Mouse (Mus musculus): ENCODE results near the gene Sall4. TPM values are rescaled to one million over a fixed set of nuclear protein-coding genes. Genes with fewer than 3 reads are reported as not detected.

Sall4 gene
- polyA plus RNA-seq, 1 experiment from 2014 or later: 0.88 TPM

DNA sequence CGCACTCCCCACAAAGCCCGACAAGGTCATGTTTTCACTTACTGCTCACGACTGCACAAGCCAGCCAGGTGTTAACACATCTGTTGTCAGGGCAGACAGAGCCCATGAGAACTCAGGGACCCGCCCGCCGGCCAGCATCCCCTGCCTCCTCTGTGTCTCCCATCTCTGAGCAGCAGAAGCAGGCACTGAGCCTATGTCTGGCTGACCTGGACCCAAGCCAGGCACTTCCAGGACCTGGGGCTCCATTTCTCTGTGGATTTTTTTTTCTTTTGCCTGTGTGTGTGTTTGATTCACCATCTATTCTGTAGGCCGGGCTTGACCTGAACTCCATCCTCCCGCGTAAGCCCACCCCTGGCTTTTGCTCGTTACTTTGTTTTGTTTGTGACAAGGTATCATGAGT, 49.0 kb downstream of the Sall4 start:
- H3K9ac ChIP-seq (replicated peaks): no peak overlapping the region
- no peaks in the 10 kb centered on the region for H3K27me3 ChIP-seq
- H3K4me3 ChIP-seq: no peak overlapping the region
- 0 out of 2 replicates have a peak, but pooled peaks have one; percentile 29 for ATAC-seq (replicated peaks)
- no peaks in the 10 kb centered on the region for H3K36me3 ChIP-seq
- H3K9me3 ChIP-seq: no peaks in the 10 kb centered on the region
- no peak overlapping the region for H3K4me2 ChIP-seq (replicated peaks)
- peaks cover 10% of the 10 kb centered on the region for H3K4me1 ChIP-seq
- WGBS: 77% methylated on average over 10 of the region's 10 CpGs
- no peak overlapping the region for H3K27ac ChIP-seq (replicated peaks)

DNA sequence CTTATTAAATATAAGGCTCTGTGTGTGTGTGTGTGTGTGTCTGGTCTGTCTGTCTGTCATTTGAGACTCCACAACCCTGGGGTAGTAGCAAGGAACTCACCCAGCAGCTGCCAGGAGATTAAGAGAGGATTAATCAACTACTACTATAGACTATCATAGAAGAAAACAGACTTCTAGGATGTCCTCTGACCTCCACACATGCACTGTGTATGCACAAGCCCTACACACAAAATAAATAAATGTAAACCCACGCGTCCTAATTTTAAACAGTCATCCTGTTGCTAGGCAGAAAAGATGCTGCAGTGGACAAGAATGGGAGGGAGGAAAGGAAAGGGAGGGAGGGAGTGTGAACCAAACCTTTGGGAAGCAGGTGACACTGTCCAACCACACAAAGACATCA, 49.5 kb downstream of the Sall4 start:
- H3K4me1 ChIP-seq: peaks cover 10% of the 10 kb centered on the region
- no peaks in the 10 kb centered on the region for H3K9me3 ChIP-seq
- no peak overlapping the region for H3K27ac ChIP-seq (replicated peaks)
- WGBS: 85% methylated on average over 2 of the region's 2 CpGs
- H3K4me3 ChIP-seq: no peak overlapping the region
- no peak overlapping the region for H3K9ac ChIP-seq (replicated peaks)
- ATAC-seq (replicated peaks): no peak
- H3K27me3 ChIP-seq: no peaks in the 10 kb centered on the region
- H3K4me2 ChIP-seq (replicated peaks): no peak overlapping the region
- H3K36me3 ChIP-seq: no peaks in the 10 kb centered on the region

DNA sequence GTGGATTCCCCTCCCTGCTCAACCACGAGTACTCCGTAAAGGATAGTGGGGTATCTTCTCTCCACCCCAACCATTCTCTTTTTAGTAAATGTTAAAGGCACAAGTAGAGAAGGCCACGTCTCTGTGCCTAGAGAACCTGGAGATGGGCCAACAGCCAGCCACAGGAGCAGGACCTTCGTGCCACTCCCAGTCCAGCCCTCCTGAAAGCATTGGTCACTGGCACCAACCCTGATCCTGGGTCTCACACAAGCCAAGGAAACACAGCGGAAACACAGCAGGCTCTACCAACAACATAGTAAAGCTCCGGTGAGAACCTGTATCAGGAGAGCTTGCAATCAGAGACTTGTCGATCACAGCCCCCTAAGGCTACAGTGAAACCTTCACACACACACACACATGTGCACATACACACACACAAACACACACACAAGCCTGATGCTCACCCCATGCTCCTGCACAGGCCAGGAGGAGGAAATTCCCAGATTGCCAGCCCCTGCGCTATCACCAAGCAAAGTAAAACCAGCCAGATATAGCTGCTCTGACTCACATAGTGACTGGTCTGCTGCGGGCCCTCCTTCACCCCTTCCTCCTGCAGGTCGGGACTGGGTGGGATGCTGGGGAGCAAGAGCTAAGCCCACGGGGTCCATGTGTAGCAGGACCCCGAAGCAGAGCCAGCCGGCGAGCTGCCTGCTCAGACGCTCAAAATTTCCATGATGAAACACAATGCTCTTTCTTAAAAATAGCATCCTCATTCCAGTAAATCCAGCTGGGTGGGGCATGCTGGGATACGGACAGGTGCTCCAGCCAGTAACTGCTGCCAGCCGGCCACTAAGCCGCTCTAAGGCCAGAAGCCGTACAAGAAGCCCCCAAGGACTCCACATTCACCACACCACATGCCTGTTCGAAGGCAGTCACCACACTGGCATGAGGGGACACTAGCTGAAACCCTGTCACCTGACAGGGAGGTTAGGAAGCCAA, 55.3 kb downstream of the Sall4 start:
- 84% methylated on average over 20 of the region's 20 CpGs for WGBS
- ATAC-seq (replicated peaks): no peak
- 0 out of 2 replicates have a peak overlapping the region, but pooled peaks have one; percentile 17 for H3K27ac ChIP-seq (replicated peaks)

DNA sequence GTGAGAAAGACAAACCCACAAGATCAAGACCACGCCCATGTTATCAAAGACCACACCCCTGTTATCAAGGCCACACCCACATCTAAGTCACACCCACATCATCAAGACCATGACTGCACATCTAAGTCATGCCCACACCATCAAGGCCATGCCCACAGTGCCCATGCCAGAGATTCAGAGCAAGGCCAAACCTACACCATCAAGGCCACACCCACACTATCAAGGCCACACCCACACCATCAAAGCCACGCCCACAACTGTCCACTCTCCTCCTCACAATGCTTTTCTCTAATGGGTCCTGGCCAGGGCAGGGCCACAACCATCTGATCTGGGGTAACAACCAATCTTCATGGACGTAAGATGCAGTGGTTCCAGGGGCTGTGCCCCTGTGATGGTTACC, 56.8 kb downstream of the Sall4 start:
- H3K9ac ChIP-seq (replicated peaks): no peak overlapping the region
- no peak for ATAC-seq (replicated peaks)
- WGBS: 83% methylated on average over 3 of the region's 3 CpGs

More for the DNA sequence above, 55.3 kb downstream of the Sall4 start:
- Histone ChIP-seq H3K4me2 (replicated peaks) (no peak overlapping the region), H3K4me1 (peaks cover 6% of the 10 kb centered on the region), H3K4me3 (no peak overlapping the region), H3K9ac (replicated peaks) (no peak overlapping the region), H3K9me3 (no peaks in the 10 kb centered on the region), H3K36me3 (peaks cover 19% of the 10 kb centered on the region; the same call in 1 of the 2 replicates), H3K27me3 (no peaks in the 10 kb centered on the region)

DNA sequence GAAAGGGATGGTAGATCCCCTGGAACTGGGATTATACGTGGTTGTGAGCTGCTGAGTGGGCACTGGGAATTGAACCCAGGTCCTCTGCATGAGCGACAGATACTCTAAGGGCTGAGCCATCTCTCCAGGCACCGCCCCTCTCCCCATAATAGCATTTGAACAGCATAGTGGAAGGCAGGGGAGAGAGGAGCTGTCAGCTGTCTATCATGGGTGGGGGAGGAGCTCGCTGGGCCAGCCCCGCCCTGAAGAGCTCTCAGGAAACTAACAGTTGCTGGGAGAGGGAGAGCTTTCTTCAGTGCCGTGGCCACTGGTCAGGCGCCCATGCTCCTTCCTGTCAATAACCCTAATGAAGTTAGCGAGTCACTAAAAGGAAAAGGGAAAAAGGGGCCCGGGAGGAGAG, 60.0 kb downstream of the Sall4 start:
- Histone ChIP-seq H3K27me3 (no peaks in the 10 kb centered on the region), H3K9ac (replicated peaks) (no peak overlapping the region), H3K27ac (replicated peaks) (no peak overlapping the region), H3K4me1 (no peaks in the 10 kb centered on the region), H3K4me3 (no peak overlapping the region), H3K9me3 (no peaks in the 10 kb centered on the region), H3K36me3 (peaks cover 48% of the 10 kb centered on the region), H3K4me2 (replicated peaks) (no peak overlapping the region)
- no peak for ATAC-seq (replicated peaks)
- 47% methylated on average over 9 of the region's 9 CpGs for WGBS

More for the DNA sequence above, 56.8 kb downstream of the Sall4 start:
- peaks cover 26% of the 10 kb centered on the region for H3K36me3 ChIP-seq
- no peaks in the 10 kb centered on the region for H3K4me1 ChIP-seq
- no peaks in the 10 kb centered on the region for H3K27me3 ChIP-seq
- no peak overlapping the region for H3K4me3 ChIP-seq
- H3K27ac ChIP-seq (replicated peaks): no peak overlapping the region
- no peaks in the 10 kb centered on the region for H3K9me3 ChIP-seq
- no peak overlapping the region for H3K4me2 ChIP-seq (replicated peaks)

DNA sequence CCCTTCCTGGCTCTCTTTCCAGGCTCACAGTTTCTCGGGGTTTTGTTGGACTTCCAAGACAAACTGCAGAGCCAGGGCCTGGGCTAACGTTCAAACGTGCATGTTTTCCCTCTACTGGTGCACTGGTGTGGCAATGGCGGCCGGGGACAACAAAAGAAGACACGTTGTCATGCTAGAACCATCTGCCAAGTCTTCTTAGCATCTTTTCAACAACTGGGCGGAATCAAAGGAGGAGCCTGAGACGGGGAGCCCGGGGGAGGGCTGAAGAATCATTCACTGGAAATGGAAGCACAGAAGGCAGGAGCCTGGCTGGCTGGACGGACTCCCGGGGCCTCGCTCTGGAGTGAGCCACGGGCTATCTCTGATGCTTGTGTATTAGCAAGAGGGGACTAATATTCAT, 65.5 kb downstream of the Sall4 start:
- no peak for ATAC-seq (replicated peaks)
- WGBS: 34% methylated on average over 13 of the region's 13 CpGs
- peaks cover 3% of the 10 kb centered on the region; the same call in 1 of the 2 replicates for H3K4me1 ChIP-seq
- H3K4me2 ChIP-seq (replicated peaks): no peak overlapping the region
- peak overlapping the region; percentile 42 for H3K27ac ChIP-seq (replicated peaks)
- no peaks in the 10 kb centered on the region for H3K27me3 ChIP-seq
- no peak overlapping the region for H3K9ac ChIP-seq (replicated peaks)
- no peaks in the 10 kb centered on the region for H3K9me3 ChIP-seq
- no peak overlapping the region for H3K4me3 ChIP-seq
- peaks cover 46% of the 10 kb centered on the region for H3K36me3 ChIP-seq

Other genes starting within 250 kb of the Sall4 start
- gene Nfatc2, start 166.3 kb downstream of the Sall4 start, polyA plus RNA-seq (2015; fragmentation: Nextera tagmentation; extraction: Ambion mirVana): 1.9 TPM in 2 replicates
- 60.4 and 91.5 TPM in 2 replicates for gene Atp9a, start 25.5 kb downstream of the Sall4 start, polyA plus RNA-seq (2015; fragmentation: Nextera tagmentation; extraction: Ambion mirVana)
- gene Zfp64, start 187.6 kb upstream of the Sall4 start, polyA plus RNA-seq (2015; fragmentation: Nextera tagmentation; extraction: Ambion mirVana): 30.5 and 31.6 TPM in 2 replicates